Mouse (Mus musculus): ENCODE measurements around the gene Slit3. TPM values are rescaled to one million over a fixed set of nuclear protein-coding genes. Genes with fewer than 3 reads are reported as not detected.

Gene Slit3
- polyA plus RNA-seq, 2 experiments = 32.9 to 33.0 TPM

GRCm38 (mm10) chr11:35619421-35619820 lies 498.4 kb downstream of the Slit3 start:
- Histone ChIP-seq H3K4me3 (replicated peaks; ENCODE audit: low read length) (no peak overlapping the region), H3K27me3 (ENCODE audit: control insufficient read depth, insufficient read depth, low read length) (no peaks in the 10 kb centered on the region), H3K4me2 (replicated peaks; ENCODE audit: low read depth, low read length, severe bottlenecking) (no peak overlapping the region), H3K27ac (replicated peaks; ENCODE audit: low read depth, low read length) (no peak overlapping the region), H3K4me1 (ENCODE audit: control insufficient read depth, insufficient read depth, low read length) (peaks cover 6% of the 10 kb centered on the region; the same call in 1 of the 2 replicates), H3K36me3 (ENCODE audit: control insufficient read depth, insufficient read depth, low read length) (peaks cover 6% of the 10 kb centered on the region; the same call in 1 of the 2 replicates), H3K9me3 (ENCODE audit: control insufficient read depth, low read length) (no peaks in the 10 kb centered on the region), H3K9ac (ENCODE audit: low read depth, low read length, severe bottlenecking) (no peak overlapping the region)
- no peak for TF ChIP-seq POLR2A (IDR thresholded peaks at IDR 0.05; ENCODE audit: borderline replicate concordance, extremely low read depth, insufficient read depth, insufficient read length)
- WGBS = 44% methylated on average over 14 of the region's 14 CpGs
- no peak for DNase-seq (ENCODE audit: low spot score)
- ATAC-seq (ENCODE audit: low FRiP score, low read depth) = no peak

GRCm38 (mm10) chr11:35622736-35623135 lies 501.7 kb downstream of the Slit3 start:
- H3K4me2 ChIP-seq (replicated peaks; ENCODE audit: low read depth, low read length, severe bottlenecking) = no peak overlapping the region
- no peak overlapping the region for H3K27ac ChIP-seq (replicated peaks; ENCODE audit: low read depth, low read length)
- DNase-seq (ENCODE audit: low spot score) (no peak), ATAC-seq (ENCODE audit: low FRiP score, low read depth) (no peak)
- WGBS = 89% methylated on average over 3 of the region's 3 CpGs
- no peak overlapping the region for H3K9ac ChIP-seq (ENCODE audit: low read depth, low read length, severe bottlenecking)
- H3K36me3 ChIP-seq (ENCODE audit: control insufficient read depth, insufficient read depth, low read length) = peaks cover 2% of the 10 kb centered on the region
- H3K4me1 ChIP-seq (ENCODE audit: control insufficient read depth, insufficient read depth, low read length) = peaks cover 15% of the 10 kb centered on the region
- H3K27me3 ChIP-seq (ENCODE audit: control insufficient read depth, insufficient read depth, low read length) = no peaks in the 10 kb centered on the region
- H3K4me3 ChIP-seq (replicated peaks; ENCODE audit: low read length) = no peak overlapping the region
- no peaks in the 10 kb centered on the region for H3K9me3 ChIP-seq (ENCODE audit: control insufficient read depth, low read length)
- TF ChIP-seq POLR2A (IDR thresholded peaks at IDR 0.05; ENCODE audit: borderline replicate concordance, extremely low read depth, insufficient read depth, insufficient read length) = no peak

- no peak for TF ChIP-seq POLR2A (IDR thresholded peaks at IDR 0.05; ENCODE audit: borderline replicate concordance, extremely low read depth, insufficient read depth, insufficient read length)
- no peak for DNase-seq (ENCODE audit: low spot score)
- Histone ChIP-seq H3K36me3 (ENCODE audit: control insufficient read depth, insufficient read depth, low read length) (peaks cover 9% of the 10 kb centered on the region), H3K4me1 (ENCODE audit: control insufficient read depth, insufficient read depth, low read length) (peaks cover 9% of the 10 kb centered on the region; the same call in 1 of the 2 replicates), H3K27ac (replicated peaks; ENCODE audit: low read depth, low read length) (no peak overlapping the region), H3K9ac (ENCODE audit: low read depth, low read length, severe bottlenecking) (no peak overlapping the region), H3K4me3 (replicated peaks; ENCODE audit: low read length) (no peak overlapping the region), H3K9me3 (ENCODE audit: control insufficient read depth, low read length) (no peaks in the 10 kb centered on the region), H3K27me3 (ENCODE audit: control insufficient read depth, insufficient read depth, low read length) (no peaks in the 10 kb centered on the region), H3K4me2 (replicated peaks; ENCODE audit: low read depth, low read length, severe bottlenecking) (no peak overlapping the region)
- no peak for ATAC-seq (ENCODE audit: low FRiP score, low read depth)
- 90% methylated on average over 21 of the region's 21 CpGs for WGBS
Observed at GRCm38 (mm10) chr11:35624515-35625270, 503.7 kb downstream of the Slit3 start.

DNA sequence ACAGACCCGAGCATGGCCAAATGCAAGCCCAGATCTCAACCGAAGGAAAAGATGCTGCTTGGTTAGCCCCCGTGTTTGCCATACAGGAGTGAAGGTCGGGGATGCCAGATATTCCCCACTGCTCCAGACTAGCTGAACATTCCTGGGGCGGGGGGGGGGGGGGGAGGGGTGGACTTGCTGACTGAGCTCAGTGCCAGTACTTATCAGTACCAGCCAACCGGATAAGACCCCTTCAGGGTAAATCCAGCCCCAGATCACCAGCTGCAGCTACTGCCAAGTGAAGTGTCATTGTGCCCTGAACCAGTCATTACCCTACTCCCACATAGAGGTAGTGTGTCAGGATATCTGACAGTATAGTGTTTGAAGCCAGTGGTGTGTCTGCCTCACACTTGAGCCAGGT lies 504.6 kb downstream of the Slit3 start:
- peaks cover 17% of the 10 kb centered on the region for H3K36me3 ChIP-seq (ENCODE audit: control insufficient read depth, insufficient read depth, low read length)
- ATAC-seq (ENCODE audit: low FRiP score, low read depth) (no peak), DNase-seq (ENCODE audit: low spot score) (no peak)
- H3K9me3 ChIP-seq (ENCODE audit: control insufficient read depth, low read length) = no peaks in the 10 kb centered on the region
- 67% methylated on average over 5 of the region's 6 CpGs for WGBS
- H3K4me1 ChIP-seq (ENCODE audit: control insufficient read depth, insufficient read depth, low read length) = peaks cover 9% of the 10 kb centered on the region; the same call in 1 of the 2 replicates
- H3K27ac ChIP-seq (replicated peaks; ENCODE audit: low read depth, low read length) = no peak overlapping the region
- TF ChIP-seq POLR2A (IDR thresholded peaks at IDR 0.05; ENCODE audit: borderline replicate concordance, extremely low read depth, insufficient read depth, insufficient read length) = no peak
- no peak overlapping the region for H3K9ac ChIP-seq (ENCODE audit: low read depth, low read length, severe bottlenecking)
- no peak overlapping the region for H3K4me2 ChIP-seq (replicated peaks; ENCODE audit: low read depth, low read length, severe bottlenecking)
- H3K4me3 ChIP-seq (replicated peaks; ENCODE audit: low read length) = no peak overlapping the region
- no peaks in the 10 kb centered on the region for H3K27me3 ChIP-seq (ENCODE audit: control insufficient read depth, insufficient read depth, low read length)

DNA sequence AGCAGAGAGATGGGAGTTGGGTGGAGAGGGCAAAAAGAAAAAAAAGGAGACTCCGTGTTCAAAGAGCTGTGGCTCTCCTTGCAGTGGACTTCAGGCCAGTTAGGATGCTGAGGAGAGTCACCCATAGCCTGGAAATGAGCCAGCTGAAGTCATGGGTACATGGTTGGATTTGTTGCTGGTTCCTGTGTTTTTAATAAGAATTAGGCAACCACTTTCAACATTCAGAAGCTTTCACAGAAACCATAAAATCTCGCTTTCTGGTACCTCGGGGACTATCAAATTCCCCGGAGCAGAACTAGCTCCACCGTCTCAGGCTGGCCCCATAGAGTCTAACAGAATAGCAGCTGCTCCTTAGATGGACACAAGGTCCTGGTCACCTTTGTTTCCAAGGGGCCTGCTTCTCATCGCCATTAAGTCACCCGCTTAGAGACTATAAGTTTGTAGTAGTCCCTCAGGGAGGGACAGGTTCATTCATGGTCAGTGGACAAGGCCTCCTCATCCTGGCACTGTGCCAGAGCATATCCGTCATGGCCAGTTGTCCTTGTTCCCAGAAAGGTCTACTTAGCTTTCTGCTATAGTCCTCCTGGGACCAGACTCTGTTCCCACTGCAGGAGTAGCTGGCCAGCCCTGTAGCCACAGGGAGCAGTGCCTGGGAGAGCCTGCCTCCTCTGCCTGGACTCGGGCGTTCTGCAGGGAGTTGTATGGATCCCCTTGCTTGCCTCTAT lies 505.3 kb downstream of the Slit3 start:
- WGBS = 53% methylated on average over 10 of the region's 10 CpGs

More for the DNA sequence above, 505.3 kb downstream of the Slit3 start:
- Histone ChIP-seq H3K4me2 (replicated peaks; ENCODE audit: low read depth, low read length, severe bottlenecking) (no peak overlapping the region), H3K9me3 (ENCODE audit: control insufficient read depth, low read length) (no peaks in the 10 kb centered on the region), H3K9ac (ENCODE audit: low read depth, low read length, severe bottlenecking) (no peak overlapping the region), H3K4me1 (ENCODE audit: control insufficient read depth, insufficient read depth, low read length) (peaks cover 9% of the 10 kb centered on the region; the same call in 1 of the 2 replicates), H3K4me3 (replicated peaks; ENCODE audit: low read length) (no peak overlapping the region), H3K27ac (replicated peaks; ENCODE audit: low read depth, low read length) (no peak overlapping the region), H3K27me3 (ENCODE audit: control insufficient read depth, insufficient read depth, low read length) (no peaks in the 10 kb centered on the region), H3K36me3 (ENCODE audit: control insufficient read depth, insufficient read depth, low read length) (peaks cover 20% of the 10 kb centered on the region)
- 0 out of 2 replicates have a peak, but pooled peaks have one; percentile 26 for ATAC-seq (ENCODE audit: low FRiP score, low read depth)
- no peak for DNase-seq (ENCODE audit: low spot score)
- no peak for TF ChIP-seq POLR2A (IDR thresholded peaks at IDR 0.05; ENCODE audit: borderline replicate concordance, extremely low read depth, insufficient read depth, insufficient read length)

All from limb, embryonic 14.5 days (tissue).